Mouse (Mus musculus) stomach, embryonic 16.5 days (tissue): ENCODE measurements around the gene Rapgef4. TPM values are rescaled to one million over a fixed set of nuclear protein-coding genes. Genes with fewer than 3 reads are reported as not detected.

Experiments
- ATAC-seq: fragments of 200-750 bp; cut with Nextera tagmentation; 2 replicates; pipeline ENCODE4 v1.8.0; 2017; ENCODE audit warnings: moderate number of reproducible peaks, moderate TSS enrichment; ENCODE audit not compliant: insufficient read depth, low FRiP score
- H3K27ac ChIP-seq: fragments of 300-500 bp; sonication (generic); 2 replicates; pipeline ENCODE4 v1.5.1; 2014; ENCODE audit warnings: low read length
- H3K27me3 ChIP-seq: fragments of 300-500 bp; sonication (generic); 2 replicates; pipeline ENCODE4 v1.6.1; 2014; ENCODE audit warnings: low read length, control low read depth, mixed read lengths; ENCODE audit not compliant: control insufficient read depth, insufficient read depth
- H3K36me3 ChIP-seq: fragments of 300-500 bp; sonication (generic); 2 replicates; pipeline ENCODE4 v1.6.1; 2014; ENCODE audit warnings: low read length; ENCODE audit not compliant: control insufficient read depth, insufficient read depth
- H3K4me1 ChIP-seq: fragments of 300-500 bp; sonication (generic); 2 replicates; pipeline ENCODE4 v1.6.1; 2014; ENCODE audit warnings: low read length, control low read depth, mixed read lengths; ENCODE audit not compliant: control insufficient read depth, insufficient read depth
- H3K4me2 ChIP-seq: fragments of 300-500 bp; sonication (generic); 2 replicates; pipeline ENCODE4 v1.6.1; 2014; ENCODE audit warnings: low read depth, low read length, mixed read lengths
- H3K4me3 ChIP-seq: fragments of 300-500 bp; sonication (generic); replicated peaks from 2 replicates; pipeline ENCODE4 v1.5.1; 2014; ENCODE audit warnings: mild to moderate bottlenecking, low read length
- H3K9ac ChIP-seq: fragments of 300-500 bp; sonication (generic); 2 replicates; pipeline ENCODE4 v1.6.1; 2014; ENCODE audit warnings: low read length
- H3K9me3 ChIP-seq: fragments of 300-500 bp; sonication (generic); replicated peaks from 2 replicates; pipeline ENCODE4 v1.6.1; 2016; ENCODE audit warnings: low read length, control low read depth; ENCODE audit not compliant: control insufficient read depth
- WGBS: fragments of 180-500 bp; shearing (Covaris S2); extraction: QIAGEN DNeasy Blood & Tissue Kit; methylation state at CpG from one replicate; pipeline ENCODE4 v1.1.7; 2014; 5-methylcytosine and 5-hydroxymethylcytosine counted together
- polyA plus RNA-seq: library from polyadenylated mRNA; unstranded; fragments of >200 nt; fragmentation: Nextera tagmentation; extraction: Ambion mirVana; gene quantifications from 2 replicates; pipeline ENCODE4 v1.2.1, GENCODE M21; 2015

The Rapgef4 gene
- polyA plus RNA-seq, 1 experiment from 2014 or later, result 5.6 TPM

DNA sequence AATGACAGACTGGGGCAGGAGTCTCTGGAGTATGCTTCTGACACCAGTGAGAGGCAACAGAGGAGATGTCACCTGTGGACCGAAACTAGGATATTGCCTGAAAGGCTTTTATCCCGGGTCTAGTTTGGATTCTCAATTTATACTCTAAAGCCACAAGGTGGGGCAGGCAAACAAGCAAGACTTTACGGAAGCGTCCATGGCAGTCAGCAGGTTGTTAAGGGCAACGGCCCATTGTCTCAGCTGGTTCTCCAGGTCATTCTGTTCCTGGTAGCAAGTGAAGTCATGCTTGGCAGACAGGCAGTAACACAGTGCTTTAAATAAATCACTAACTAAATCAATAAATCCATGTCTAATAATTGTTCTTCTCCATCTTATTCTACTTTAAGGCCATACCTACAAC lies 24.6 kb upstream of the Rapgef4 start:
- no peaks in the 10 kb centered on the region for H3K36me3 ChIP-seq
- H3K4me2 ChIP-seq, result no peak overlapping the region
- no peak overlapping the region for H3K4me3 ChIP-seq
- H3K27me3 ChIP-seq, result no peaks in the 10 kb centered on the region
- no peaks in the 10 kb centered on the region for H3K9me3 ChIP-seq
- ATAC-seq, result no peak
- H3K4me1 ChIP-seq, result no peaks in the 10 kb centered on the region
- no peak overlapping the region for H3K27ac ChIP-seq
- H3K9ac ChIP-seq, result no peak overlapping the region
- 60% methylated on average over 5 of the region's 5 CpGs for WGBS

DNA sequence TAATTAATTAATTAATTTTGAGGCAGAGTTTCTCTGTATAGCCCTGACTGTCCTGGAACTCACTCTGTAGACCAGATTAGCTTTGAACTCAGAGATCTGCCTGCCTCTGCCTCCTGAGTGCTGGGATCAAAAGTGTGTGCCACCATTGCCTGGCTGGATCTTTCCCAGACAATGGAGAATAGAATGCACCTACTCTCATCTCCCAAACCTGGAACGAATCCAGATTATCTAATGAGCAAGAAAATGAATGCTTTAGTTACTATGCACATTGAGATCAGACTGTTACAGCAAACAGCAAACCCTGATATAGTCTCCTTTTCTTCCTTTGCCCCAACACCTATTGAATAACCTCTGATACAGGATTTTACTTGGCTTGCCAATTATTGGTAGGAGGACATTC lies 23.1 kb upstream of the Rapgef4 start:
- Histone ChIP-seq H3K36me3 (no peaks in the 10 kb centered on the region), H3K4me2 (no peak overlapping the region), H3K4me3 (no peak overlapping the region), H3K9ac (no peak overlapping the region), H3K9me3 (no peaks in the 10 kb centered on the region), H3K27ac (no peak overlapping the region), H3K4me1 (no peaks in the 10 kb centered on the region), H3K27me3 (no peaks in the 10 kb centered on the region)
- ATAC-seq, result no peak
- 77% methylated on average over 1 of the region's 1 CpGs for WGBS

DNA sequence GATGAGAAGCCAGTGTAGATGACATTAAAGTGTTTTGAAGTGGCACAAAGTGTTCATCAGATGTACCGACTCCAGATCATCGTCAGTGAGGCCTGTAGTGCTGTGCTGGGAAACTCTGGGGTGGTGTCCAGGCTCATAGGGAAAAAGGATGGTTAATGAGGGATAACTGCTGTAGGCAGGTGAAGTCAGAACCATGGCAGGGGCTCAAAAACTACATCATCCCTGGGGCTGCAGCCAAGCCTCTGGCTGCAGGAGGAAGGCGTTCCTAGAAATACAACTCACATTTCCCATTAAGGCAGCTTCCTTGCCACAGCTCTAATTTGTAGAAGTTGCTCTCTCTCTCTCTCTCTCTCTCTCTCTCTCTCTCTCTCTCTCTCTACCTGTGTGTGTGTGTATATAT lies 22.6 kb upstream of the Rapgef4 start:
- Histone ChIP-seq H3K4me2 (no peak overlapping the region), H3K4me3 (no peak overlapping the region), H3K9me3 (no peaks in the 10 kb centered on the region), H3K36me3 (no peaks in the 10 kb centered on the region), H3K27ac (no peak overlapping the region), H3K4me1 (no peaks in the 10 kb centered on the region), H3K9ac (no peak overlapping the region), H3K27me3 (no peaks in the 10 kb centered on the region)
- ATAC-seq, result peak; percentile 75; the same call in 1 of the 2 replicates
- WGBS, result 52% methylated on average over 3 of the region's 3 CpGs

DNA sequence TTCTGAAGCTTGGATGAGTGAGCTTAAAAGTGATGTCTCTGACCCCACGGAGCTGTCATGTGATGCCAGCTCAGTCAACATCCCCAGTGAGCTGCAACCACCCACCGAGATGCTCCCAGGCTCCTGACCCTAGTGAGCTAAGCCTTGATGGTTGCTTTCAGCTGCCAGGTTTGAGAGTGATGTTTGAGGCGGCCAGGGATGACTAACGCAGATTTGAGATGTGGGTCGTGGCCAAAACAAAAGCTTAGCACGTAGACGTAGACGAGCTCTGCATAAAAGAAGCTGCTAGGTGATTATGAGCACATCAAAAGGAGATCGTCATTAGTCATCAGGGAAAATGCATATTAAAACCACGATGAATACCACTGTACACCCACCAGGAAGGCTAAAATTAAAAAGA lies 16.8 kb upstream of the Rapgef4 start:
- no peaks in the 10 kb centered on the region for H3K9me3 ChIP-seq
- no peak overlapping the region for H3K9ac ChIP-seq
- H3K4me2 ChIP-seq, result no peak overlapping the region
- H3K4me3 ChIP-seq, result no peak overlapping the region
- H3K27me3 ChIP-seq, result no peaks in the 10 kb centered on the region
- H3K36me3 ChIP-seq, result no peaks in the 10 kb centered on the region
- no peak for ATAC-seq
- WGBS, result 40% methylated on average over 10 of the region's 10 CpGs
- H3K4me1 ChIP-seq, result no peaks in the 10 kb centered on the region
- H3K27ac ChIP-seq, result no peak overlapping the region

DNA sequence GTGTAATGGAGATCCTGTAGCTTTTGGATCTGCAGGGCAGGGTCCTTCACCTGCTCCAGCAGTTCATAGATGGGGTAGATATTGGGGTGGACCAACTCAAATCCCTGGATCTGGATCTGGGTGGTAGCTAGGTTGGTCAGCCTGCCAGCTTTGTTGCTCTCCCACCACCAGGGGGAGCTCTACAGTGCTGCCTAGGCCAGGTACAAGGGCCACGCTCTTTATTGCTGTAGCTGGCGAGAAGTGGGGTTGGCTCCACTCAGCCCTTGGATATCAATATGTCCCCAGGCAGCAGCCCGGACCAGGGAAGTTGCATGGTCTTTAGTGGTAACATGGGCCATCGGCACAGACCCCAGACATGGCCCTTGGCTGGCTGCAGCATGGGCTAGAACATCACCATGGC lies 15.6 kb upstream of the Rapgef4 start:
- Histone ChIP-seq H3K27me3 (no peaks in the 10 kb centered on the region), H3K4me3 (no peak overlapping the region), H3K4me1 (no peaks in the 10 kb centered on the region), H3K9me3 (no peaks in the 10 kb centered on the region), H3K4me2 (no peak overlapping the region), H3K9ac (no peak overlapping the region), H3K36me3 (no peaks in the 10 kb centered on the region), H3K27ac (no peak overlapping the region)
- ATAC-seq, result no peak
- WGBS, result 86% methylated on average over 4 of the region's 4 CpGs

DNA sequence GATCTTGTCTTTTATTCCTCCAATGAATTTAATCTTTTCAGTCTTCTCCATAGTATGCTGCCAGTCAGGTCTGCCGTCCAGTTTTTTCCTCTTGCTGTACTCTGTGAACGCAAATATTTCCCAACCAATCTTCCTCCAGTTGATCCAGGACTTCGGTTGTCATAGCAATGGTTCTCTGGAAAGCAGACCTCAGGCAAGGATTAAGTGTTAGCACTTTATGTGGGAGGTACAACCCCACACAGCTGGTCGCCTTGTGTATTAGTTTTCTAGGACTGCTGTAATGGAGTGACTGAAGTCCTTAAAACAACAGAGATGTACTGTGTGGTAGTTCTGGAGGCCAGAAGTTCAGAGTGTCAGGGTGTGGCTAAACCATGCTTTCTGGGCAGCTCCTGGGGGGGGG lies 14.3 kb upstream of the Rapgef4 start:
- H3K9me3 ChIP-seq, result no peaks in the 10 kb centered on the region
- no peaks in the 10 kb centered on the region for H3K4me1 ChIP-seq
- no peaks in the 10 kb centered on the region for H3K36me3 ChIP-seq
- H3K4me3 ChIP-seq, result no peak overlapping the region
- H3K27me3 ChIP-seq, result no peaks in the 10 kb centered on the region
- H3K27ac ChIP-seq, result no peak overlapping the region
- 0 out of 2 replicates have a peak, but pooled peaks have one; percentile 17 for ATAC-seq
- H3K4me2 ChIP-seq, result no peak overlapping the region
- H3K9ac ChIP-seq, result no peak overlapping the region
- WGBS, result 32% methylated on average over 4 of the region's 4 CpGs

DNA sequence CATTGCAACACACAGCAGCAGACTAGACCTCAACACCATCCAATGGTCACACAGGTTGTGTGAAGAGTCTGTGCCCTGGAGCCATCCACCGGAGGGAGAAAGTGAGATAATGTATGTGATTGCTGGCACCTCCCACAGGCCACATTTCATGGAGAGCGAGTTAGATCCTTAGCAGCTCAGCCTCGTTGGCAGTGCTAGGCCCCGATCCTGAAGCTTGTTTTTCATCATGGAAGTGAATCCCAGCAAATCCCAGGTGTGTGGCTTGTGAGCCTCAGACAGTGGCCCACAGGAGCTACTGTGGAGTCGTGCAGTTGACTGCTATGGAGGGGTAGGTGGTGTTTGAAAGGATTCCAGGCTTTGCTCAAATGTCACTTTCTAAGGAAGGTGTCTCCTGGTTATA lies 13.2 kb upstream of the Rapgef4 start:
- Histone ChIP-seq H3K27me3 (no peaks in the 10 kb centered on the region), H3K9ac (no peak overlapping the region), H3K4me3 (no peak overlapping the region), H3K27ac (no peak overlapping the region), H3K9me3 (no peaks in the 10 kb centered on the region), H3K36me3 (no peaks in the 10 kb centered on the region), H3K4me2 (no peak overlapping the region), H3K4me1 (no peaks in the 10 kb centered on the region)
- 69% methylated on average over 5 of the region's 5 CpGs for WGBS
- ATAC-seq, result no peak

DNA sequence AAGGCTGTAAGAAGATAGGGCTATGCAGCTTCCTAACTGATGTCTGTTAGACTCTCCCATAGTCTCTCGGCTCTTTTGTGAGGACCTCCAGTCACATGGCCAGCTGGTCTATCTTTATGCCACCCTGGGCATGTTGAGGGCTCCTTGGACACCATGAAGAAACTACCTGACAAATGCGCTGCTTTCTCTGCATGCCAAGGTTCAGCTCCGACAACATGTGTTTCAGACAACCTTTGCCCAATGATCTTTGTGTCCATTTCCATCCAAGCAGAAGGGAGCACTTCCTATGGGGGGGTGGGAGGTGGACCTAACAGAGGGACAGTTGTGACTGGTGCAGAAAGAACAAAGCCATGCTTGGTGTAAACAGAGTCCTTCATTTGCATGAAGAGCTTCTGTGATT lies 7.4 kb upstream of the Rapgef4 start:
- H3K9ac ChIP-seq, result no peak overlapping the region
- WGBS, result 88% methylated on average over 3 of the region's 3 CpGs

DNA sequence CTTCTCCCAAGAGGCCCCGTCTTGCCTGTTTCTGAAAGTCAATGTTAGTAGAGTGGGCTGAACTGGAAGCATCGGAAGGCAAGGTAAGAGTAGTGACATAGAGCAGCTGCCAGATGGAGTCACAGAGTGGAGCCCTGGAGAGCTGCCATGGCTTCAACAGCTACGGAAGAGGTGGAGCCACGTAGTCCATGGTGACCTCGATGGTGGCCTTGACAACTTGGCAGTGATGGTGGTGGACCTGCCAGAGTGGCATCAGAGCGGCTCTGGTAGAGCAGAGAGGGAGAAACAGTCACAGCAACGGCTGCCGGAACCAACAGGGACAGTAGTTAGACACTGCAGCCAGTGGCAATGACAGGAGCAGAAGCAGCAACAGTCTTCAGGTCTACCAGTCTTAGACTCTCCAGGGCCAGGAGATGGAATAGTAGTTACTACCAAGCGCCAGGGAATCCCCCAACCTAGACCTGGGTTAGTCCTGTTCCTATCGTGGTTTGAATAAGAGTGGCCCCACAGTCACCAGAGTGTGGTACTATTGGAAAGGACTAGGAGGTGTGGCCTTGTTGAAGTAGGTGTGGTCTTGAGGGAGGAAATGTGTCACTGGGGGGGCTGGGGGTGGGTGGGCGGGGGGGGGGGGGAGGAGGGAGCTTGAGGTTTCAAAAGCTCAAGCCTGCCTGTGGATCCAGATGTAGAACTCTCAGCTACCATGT lies 6.7 kb upstream of the Rapgef4 start:
- 74% methylated on average over 10 of the region's 11 CpGs for WGBS
- Histone ChIP-seq H3K4me3 (no peak overlapping the region), H3K9ac (no peak overlapping the region), H3K4me1 (no peaks in the 10 kb centered on the region), H3K4me2 (no peak overlapping the region), H3K27ac (no peak overlapping the region), H3K9me3 (no peaks in the 10 kb centered on the region), H3K36me3 (no peaks in the 10 kb centered on the region), H3K27me3 (no peaks in the 10 kb centered on the region)
- ATAC-seq, result no peak

More for the DNA sequence above, 7.4 kb upstream of the Rapgef4 start:
- Histone ChIP-seq H3K9me3 (no peaks in the 10 kb centered on the region), H3K27ac (no peak overlapping the region), H3K4me3 (no peak overlapping the region), H3K4me1 (no peaks in the 10 kb centered on the region), H3K36me3 (no peaks in the 10 kb centered on the region), H3K27me3 (no peaks in the 10 kb centered on the region), H3K4me2 (no peak overlapping the region)
- ATAC-seq, result no peak
